Mouse (Mus musculus): ENCODE data around the gene Eif4enif1.
A peak's percentile ranks its signal among the peaks of the same experiment; 100 is the strongest.
"Not testable (repeated sequence)": the region's sequence is repeated elsewhere in the genome, so short reads cannot be mapped to it uniquely, and the experiment has no call there.

Eif4enif1 gene

GRCm38 (mm10) chr11:3202231-3202701 is at the start of gene Eif4enif1:
Eif4enif1 (plus strand) TSS chr11:3202392.
- peak; percentile 93 for DNase-seq

- DNase-seq, result peak; percentile 63
Observed at GRCm38 (mm10) chr11:3153666-3154397, 48.4 kb upstream of the Eif4enif1 start.

- not testable (repeated sequence) for DNase-seq
Observed at GRCm38 (mm10) chr11:3156991-3157390, 45.2 kb upstream of the Eif4enif1 start.

- not testable (repeated sequence) for DNase-seq
Observed at GRCm38 (mm10) chr11:3157996-3158395, 44.2 kb upstream of the Eif4enif1 start.

- DNase-seq, result not testable (repeated sequence)
Observed at GRCm38 (mm10) chr11:3158800-3159199, 43.4 kb upstream of the Eif4enif1 start.

GRCm38 (mm10) chr11:3161370-3161769 is 40.8 kb upstream of the Eif4enif1 start:
- DNase-seq, result not testable (repeated sequence)

GRCm38 (mm10) chr11:3162236-3162897 is 39.8 kb upstream of the Eif4enif1 start:
- peak; percentile 65 for DNase-seq

GRCm38 (mm10) chr11:3163122-3163521 is 39.1 kb upstream of the Eif4enif1 start:
- not testable (repeated sequence) for DNase-seq

- DNase-seq, result not testable (repeated sequence)
Observed at GRCm38 (mm10) chr11:3163661-3164060, 38.5 kb upstream of the Eif4enif1 start.

GRCm38 (mm10) chr11:3165210-3165782 is 36.9 kb upstream of the Eif4enif1 start:
- DNase-seq, result not testable (repeated sequence)

- DNase-seq, result not testable (repeated sequence)
Observed at GRCm38 (mm10) chr11:3166321-3166720, 35.9 kb upstream of the Eif4enif1 start.

- DNase-seq, result not testable (repeated sequence)
Observed at GRCm38 (mm10) chr11:3167129-3167528, 35.1 kb upstream of the Eif4enif1 start.

- not testable (repeated sequence) for DNase-seq
Observed at GRCm38 (mm10) chr11:3167571-3168001, 34.6 kb upstream of the Eif4enif1 start.

GRCm38 (mm10) chr11:3169042-3169441 is 33.1 kb upstream of the Eif4enif1 start:
- not testable (repeated sequence) for DNase-seq

- peak; percentile 57 for DNase-seq
Observed at GRCm38 (mm10) chr11:3171931-3172330, 30.3 kb upstream of the Eif4enif1 start.

GRCm38 (mm10) chr11:3172526-3172925 is 29.7 kb upstream of the Eif4enif1 start:
- not testable (repeated sequence) for DNase-seq

- peak; percentile 70 for DNase-seq
Observed at GRCm38 (mm10) chr11:3173425-3174318, 28.5 kb upstream of the Eif4enif1 start.

- not testable (repeated sequence) for DNase-seq
Observed at GRCm38 (mm10) chr11:3178968-3179725, 23.0 kb upstream of the Eif4enif1 start.

- DNase-seq, result peak; percentile 32
Observed at GRCm38 (mm10) chr11:3179726-3180092, 22.5 kb upstream of the Eif4enif1 start.

- not testable (repeated sequence) for DNase-seq
Observed at GRCm38 (mm10) chr11:3180510-3181160, 21.6 kb upstream of the Eif4enif1 start.

GRCm38 (mm10) chr11:3181250-3181649 is 20.9 kb upstream of the Eif4enif1 start:
- DNase-seq, result peak; percentile 73
